Mouse (Mus musculus) embryonic facial prominence, embryonic 11.5 days (tissue): ENCODE data around the gene Psip1. TPM values are rescaled to one million over a fixed set of nuclear protein-coding genes. Genes with fewer than 3 reads are reported as not detected.
"Not testable (repeated sequence)": the region's sequence is repeated elsewhere in the genome, so short reads cannot be mapped to it uniquely, and the experiment has no call there.

Source experiments
- ATAC-seq: fragments of 200-750 bp; cut with Nextera tagmentation; replicated peaks from 2 replicates; pipeline ENCODE4 v1.8.0; 2017; ENCODE audit warnings: low read depth; ENCODE audit not compliant: insufficient number of reproducible peaks, low FRiP score, low TSS enrichment
- DNase-seq: peaks from one replicate; pipeline ENCODE4 v3.0.0-alpha.2; 2015; ENCODE audit warnings: low spot score
- H3K27ac ChIP-seq: fragments of 300-500 bp; sonication (generic); replicated peaks from 2 replicates; pipeline ENCODE4 v1.5.1; 2014; ENCODE audit warnings: mild to moderate bottlenecking, low read depth, low read length, control low read depth
- H3K27me3 ChIP-seq: fragments of 300-500 bp; sonication (generic); 2 replicates; pipeline ENCODE4 v1.6.1; 2014; ENCODE audit warnings: mild to moderate bottlenecking, low read length, moderate library complexity, mixed read lengths; ENCODE audit not compliant: control insufficient read depth, insufficient read depth
- H3K36me3 ChIP-seq: fragments of 300-500 bp; sonication (generic); replicated peaks from 2 replicates; pipeline ENCODE4 v1.6.1; 2014; ENCODE audit warnings: low read depth, mild to moderate bottlenecking, low read length, moderate library complexity, mixed read lengths; ENCODE audit not compliant: control insufficient read depth, insufficient read depth
- H3K4me1 ChIP-seq: fragments of 300-500 bp; sonication (generic); 2 replicates; pipeline ENCODE4 v1.6.1; 2014; ENCODE audit warnings: low read length, mixed read lengths; ENCODE audit not compliant: control insufficient read depth, insufficient read depth
- H3K4me2 ChIP-seq: fragments of 300-500 bp; sonication (generic); 2 replicates; pipeline ENCODE4 v1.6.1; 2014; ENCODE audit warnings: low read depth, mild to moderate bottlenecking, control low read depth, low read length, moderate library complexity
- H3K4me3 ChIP-seq: fragments of 300-500 bp; sonication (generic); 2 replicates; pipeline ENCODE4 v1.5.1; 2014; ENCODE audit warnings: low read depth, low read length, control low read depth
- H3K9ac ChIP-seq: fragments of 300-500 bp; sonication (generic); replicated peaks from 2 replicates; pipeline ENCODE4 v1.6.1; 2014; ENCODE audit warnings: mild to moderate bottlenecking, control low read depth, low read length
- H3K9me3 ChIP-seq: fragments of 300-500 bp; sonication (generic); replicated peaks from 2 replicates; pipeline ENCODE4 v1.6.1; 2016; ENCODE audit warnings: mild to moderate bottlenecking, low read length, inconsistent platforms, mixed read lengths; ENCODE audit not compliant: control insufficient read depth
- WGBS: fragments of 180-500 bp; shearing (Covaris S2); extraction: QIAGEN DNeasy Blood & Tissue Kit; methylation state at CpG from one replicate; pipeline ENCODE4 v1.1.7; 2014; 5-methylcytosine and 5-hydroxymethylcytosine counted together
- polyA plus RNA-seq: library from polyadenylated mRNA; unstranded; fragments of >200 nt; fragmentation: Nextera tagmentation; extraction: Ambion mirVana; gene quantifications from 2 replicates; pipeline ENCODE4 v1.2.1, GENCODE M21; 2014

The Psip1 gene
- polyA plus RNA-seq, 1 experiment from 2014 or later = 425 TPM

DNA sequence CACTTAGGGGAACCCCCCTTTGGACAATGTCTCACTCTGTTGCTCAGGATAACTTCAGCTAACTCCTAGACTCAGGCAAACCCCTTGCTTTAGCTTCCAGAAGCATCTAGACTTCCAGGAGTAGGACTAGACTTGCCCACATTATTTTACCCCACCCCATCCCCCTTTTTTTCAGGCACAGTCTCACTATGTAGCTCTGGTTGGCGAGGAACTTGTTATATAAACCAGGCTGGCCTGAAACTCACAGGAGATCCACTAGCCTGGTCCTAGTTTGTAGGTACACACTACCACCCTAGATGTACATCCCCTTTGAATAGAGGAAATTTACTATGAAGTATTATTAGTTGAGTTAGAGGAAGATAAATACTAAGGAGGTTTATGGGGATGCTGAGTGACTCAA is 27.9 kb upstream of the Psip1 start:
- H3K27ac ChIP-seq = no peak overlapping the region
- H3K4me2 ChIP-seq = no peak overlapping the region
- WGBS = 81% methylated on average over 1 of the region's 1 CpGs
- H3K27me3 ChIP-seq = no peaks in the 10 kb centered on the region
- no peak for ATAC-seq
- no peak for DNase-seq
- H3K36me3 ChIP-seq = no peaks in the 10 kb centered on the region
- no peaks in the 10 kb centered on the region for H3K9me3 ChIP-seq
- no peaks in the 10 kb centered on the region for H3K4me1 ChIP-seq
- no peak overlapping the region for H3K4me3 ChIP-seq
- H3K9ac ChIP-seq = no peak overlapping the region

- Histone ChIP-seq H3K36me3 (no peaks in the 10 kb centered on the region), H3K9me3 (no peaks in the 10 kb centered on the region), H3K4me3 (no peak overlapping the region), H3K9ac (no peak overlapping the region), H3K4me1 (no peaks in the 10 kb centered on the region), H3K27ac (no peak overlapping the region), H3K4me2 (no peak overlapping the region), H3K27me3 (no peaks in the 10 kb centered on the region)
- 55% methylated on average over 2 of the region's 2 CpGs for WGBS
- DNase-seq (no peak), ATAC-seq (no peak)
Observed at GRCm38 (mm10) chr4:83512644-83513043, 26.4 kb upstream of the Psip1 start.

DNA sequence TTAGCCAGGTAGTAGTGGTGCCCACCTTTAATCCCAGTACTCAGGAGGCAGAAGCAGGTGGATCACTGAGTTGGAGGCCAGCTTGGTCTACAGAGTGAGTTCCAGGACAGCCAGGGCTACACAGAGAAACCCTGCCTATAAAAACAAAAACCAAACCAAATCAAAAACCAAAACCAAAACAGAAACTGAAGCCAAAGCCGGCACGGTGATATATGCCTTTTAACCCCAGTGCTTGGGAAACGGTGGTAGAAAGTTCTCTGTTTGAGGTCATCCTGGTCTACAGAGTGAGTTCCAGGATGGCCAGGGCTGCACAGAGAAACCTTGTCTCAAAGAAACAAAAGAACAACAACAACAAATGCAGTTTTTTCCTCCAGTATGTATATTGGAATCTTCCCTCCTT is 26.0 kb upstream of the Psip1 start:
- ATAC-seq = no peak
- no peak overlapping the region for H3K27ac ChIP-seq
- no peak overlapping the region for H3K4me2 ChIP-seq
- H3K4me1 ChIP-seq = no peaks in the 10 kb centered on the region
- H3K4me3 ChIP-seq = no peak overlapping the region
- no peak for DNase-seq
- no peaks in the 10 kb centered on the region for H3K36me3 ChIP-seq
- WGBS = 92% methylated on average over 3 of the region's 3 CpGs
- no peaks in the 10 kb centered on the region for H3K27me3 ChIP-seq
- no peaks in the 10 kb centered on the region for H3K9me3 ChIP-seq
- H3K9ac ChIP-seq = no peak overlapping the region

DNA sequence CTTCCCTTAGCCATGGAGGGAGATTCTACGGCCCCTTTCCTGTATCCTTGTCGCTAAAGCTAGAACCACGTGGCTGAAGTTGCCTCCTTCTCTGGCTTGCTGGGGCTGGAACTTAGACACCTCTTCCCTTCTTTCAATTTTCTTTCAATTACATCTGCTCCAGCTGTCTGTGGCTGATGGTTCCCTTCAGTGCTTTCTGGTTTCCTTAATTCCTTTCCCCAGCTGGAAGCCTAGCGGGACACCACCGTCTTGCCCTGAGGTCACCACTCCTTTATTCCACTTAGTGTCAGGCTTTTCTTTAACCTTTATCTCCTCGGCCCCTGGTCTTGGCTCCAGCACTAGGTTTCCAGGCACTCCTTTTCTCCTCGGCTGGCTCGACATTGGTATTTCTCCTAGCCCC is 24.8 kb upstream of the Psip1 start:
- Histone ChIP-seq H3K9ac (no peak overlapping the region), H3K4me1 (no peaks in the 10 kb centered on the region), H3K4me2 (no peak overlapping the region), H3K4me3 (no peak overlapping the region), H3K36me3 (no peaks in the 10 kb centered on the region), H3K27ac (no peak overlapping the region), H3K27me3 (no peaks in the 10 kb centered on the region), H3K9me3 (no peaks in the 10 kb centered on the region)
- ATAC-seq = no peak
- WGBS = 36% methylated on average over 8 of the region's 8 CpGs
- no peak for DNase-seq

DNA sequence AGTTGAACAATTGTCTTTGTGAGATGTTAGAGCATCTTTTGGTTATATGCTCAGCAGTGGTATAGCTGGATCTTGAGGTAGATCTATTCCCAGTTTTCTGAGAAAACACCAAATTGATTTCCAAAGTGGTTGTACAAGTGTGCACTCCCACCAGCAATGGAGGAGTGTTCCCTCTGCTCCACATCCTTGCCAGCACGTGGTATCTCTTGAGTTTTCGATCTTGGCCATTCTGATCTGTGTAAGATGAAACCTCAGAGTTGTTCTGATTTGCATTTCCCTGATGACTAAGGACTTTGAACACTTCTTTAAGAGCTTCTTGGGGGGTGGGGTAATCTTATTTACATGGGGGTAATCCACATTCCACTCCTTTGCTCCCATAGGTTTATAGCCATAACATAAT is 23.3 kb upstream of the Psip1 start:
- H3K9ac ChIP-seq = no peak overlapping the region
- H3K9me3 ChIP-seq = no peaks in the 10 kb centered on the region
- no peaks in the 10 kb centered on the region for H3K27me3 ChIP-seq
- no peaks in the 10 kb centered on the region for H3K36me3 ChIP-seq
- DNase-seq = no peak
- H3K27ac ChIP-seq = no peak overlapping the region
- no peak overlapping the region for H3K4me2 ChIP-seq
- 42% methylated on average over 2 of the region's 2 CpGs for WGBS
- no peaks in the 10 kb centered on the region for H3K4me1 ChIP-seq
- no peak overlapping the region for H3K4me3 ChIP-seq
- no peak for ATAC-seq

- peak overlapping the region; percentile 16; the same call in 1 of the 2 replicates for H3K4me2 ChIP-seq
- H3K27me3 ChIP-seq = no peaks in the 10 kb centered on the region
- no peak overlapping the region for H3K27ac ChIP-seq
- H3K9me3 ChIP-seq = no peaks in the 10 kb centered on the region
- no peak overlapping the region; the same call in 1 of the 2 replicates for H3K4me3 ChIP-seq
- WGBS = 45% methylated on average over 7 of the region's 7 CpGs
- H3K36me3 ChIP-seq = no peaks in the 10 kb centered on the region
- ATAC-seq (peak; percentile 77), DNase-seq (no peak)
- H3K4me1 ChIP-seq = no peaks in the 10 kb centered on the region
- H3K9ac ChIP-seq = no peak overlapping the region; the same call in 1 of the 2 replicates
Observed at GRCm38 (mm10) chr4:83501037-83501430, 14.8 kb upstream of the Psip1 start.

DNA sequence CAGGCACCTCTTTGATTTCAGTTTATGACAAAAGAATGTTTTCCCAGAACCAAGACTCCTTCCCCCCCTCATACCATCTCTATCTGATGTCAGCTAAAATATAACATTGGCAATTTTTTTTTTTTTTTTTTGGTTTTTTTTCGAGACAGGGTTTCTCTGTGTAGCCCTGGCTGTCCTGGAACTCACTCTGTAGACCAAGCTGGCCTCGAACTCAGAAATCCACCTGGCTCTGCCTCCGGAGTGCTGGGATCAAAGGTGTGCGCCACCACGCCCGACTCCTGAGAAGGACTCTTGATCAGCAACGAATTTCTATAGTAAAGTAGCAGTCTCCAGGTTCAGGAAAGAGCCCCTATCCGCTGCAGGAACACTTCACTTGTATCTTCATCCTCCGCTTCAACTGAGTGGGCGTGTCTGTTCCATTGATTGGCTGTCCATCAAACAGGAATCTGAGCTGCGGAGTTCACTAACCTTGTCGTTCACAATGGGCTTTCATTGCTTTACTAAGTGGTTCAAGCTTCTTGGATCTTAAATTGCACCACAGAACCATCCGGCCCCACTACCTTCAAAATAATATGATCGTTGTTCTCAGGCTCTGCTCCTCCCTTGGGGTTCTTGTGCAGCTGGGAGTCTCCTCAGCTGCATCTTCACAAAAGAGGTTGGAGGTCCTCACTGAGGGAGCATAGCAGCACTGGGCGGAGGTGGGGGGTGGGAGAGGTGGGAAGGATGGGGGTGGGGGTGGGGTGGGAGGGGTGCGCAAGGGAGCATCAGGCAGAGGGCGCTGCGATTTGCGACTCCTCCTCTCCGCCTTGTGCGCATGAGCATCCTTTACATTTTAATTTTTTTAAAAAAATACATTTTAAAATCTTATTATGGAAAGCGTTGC is 14.1 kb upstream of the Psip1 start:
- DNase-seq (peak; percentile 86), ATAC-seq (peak; percentile 91)
- peak overlapping the region; percentile 17 for H3K4me3 ChIP-seq
- no peak overlapping the region for H3K27ac ChIP-seq
- no peaks in the 10 kb centered on the region for H3K27me3 ChIP-seq
- H3K4me2 ChIP-seq = peak overlapping the region; percentile 40
- WGBS = 6% methylated on average over 22 of the region's 22 CpGs
- no peaks in the 10 kb centered on the region for H3K36me3 ChIP-seq
- H3K9me3 ChIP-seq = no peaks in the 10 kb centered on the region
- H3K4me1 ChIP-seq = no peaks in the 10 kb centered on the region
- no peak overlapping the region for H3K9ac ChIP-seq

DNA sequence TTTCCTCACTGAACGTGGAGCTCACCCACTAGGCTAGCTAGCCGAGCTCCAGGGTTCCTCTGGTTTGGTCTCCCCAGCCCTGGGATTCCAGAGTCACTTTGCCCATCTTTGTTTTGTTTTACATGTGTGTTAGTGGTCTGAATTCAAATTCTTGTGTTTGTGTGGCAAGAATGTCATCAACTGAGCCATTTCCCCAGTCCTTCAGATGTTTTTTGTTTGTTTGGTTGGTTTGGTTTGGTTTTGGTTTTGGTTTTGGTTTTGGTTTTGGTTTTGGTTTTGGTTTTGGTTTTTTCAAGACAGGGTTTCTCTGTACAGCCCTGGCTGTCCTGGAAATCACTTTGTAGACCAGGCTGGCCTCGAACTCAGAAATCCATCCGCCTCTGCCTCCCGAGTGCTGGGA is 10.8 kb upstream of the Psip1 start:
- H3K9me3 ChIP-seq, H3K4me1 ChIP-seq, H3K36me3 ChIP-seq, H3K27ac ChIP-seq, ATAC-seq, DNase-seq, H3K9ac ChIP-seq, H3K4me2 ChIP-seq, H3K27me3 ChIP-seq, H3K4me3 ChIP-seq: not testable (repeated sequence)
- 90% methylated on average over 5 of the region's 5 CpGs for WGBS
